Mouse (Mus musculus): ENCODE measurements around the gene Rprd2. TPM values are rescaled to one million over a fixed set of nuclear protein-coding genes. Genes with fewer than 3 reads are reported as not detected.
"Not testable (repeated sequence)": the region's sequence is repeated elsewhere in the genome, so short reads cannot be mapped to it uniquely, and the experiment has no call there.

Gene Rprd2
- polyA plus RNA-seq, 1 experiment from 2014 or later: 23.5 TPM

DNA sequence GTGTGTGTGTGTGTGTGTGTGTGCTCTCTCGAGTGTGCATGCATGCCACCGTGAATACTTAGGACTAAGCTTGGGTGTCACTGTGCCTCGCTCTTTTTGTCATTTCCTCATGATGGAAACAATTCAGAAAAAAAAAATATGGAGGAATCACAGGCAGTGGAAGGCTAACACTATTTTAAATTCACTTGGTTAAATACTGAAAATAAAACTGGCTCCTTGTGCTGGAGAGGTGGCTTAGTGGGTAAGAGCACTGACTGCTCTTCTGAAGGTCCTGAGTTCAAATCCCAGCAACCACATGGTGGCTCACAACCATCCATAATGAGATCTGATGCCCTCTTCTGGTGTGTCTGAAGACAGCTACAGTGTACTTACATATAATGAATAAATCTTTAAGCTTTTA is 39.6 kb upstream of the Rprd2 start:
- not testable (repeated sequence) for H3K4me2 ChIP-seq (ENCODE audit: low read length); H3K9ac ChIP-seq (replicated peaks; ENCODE audit: low read depth, low read length); H3K36me3 ChIP-seq (ENCODE audit: control insufficient read depth, insufficient read depth); H3K27me3 ChIP-seq (replicated peaks; ENCODE audit: control insufficient read depth, insufficient read depth, low read length); H3K4me3 ChIP-seq (replicated peaks; ENCODE audit: low read length); H3K9me3 ChIP-seq (ENCODE audit: control insufficient read depth, low read length); H3K27ac ChIP-seq (ENCODE audit: low read length); H3K4me1 ChIP-seq (replicated peaks; ENCODE audit: control insufficient read depth, insufficient read depth, low read length); ATAC-seq
- 83% methylated on average over 3 of the region's 3 CpGs for WGBS

DNA sequence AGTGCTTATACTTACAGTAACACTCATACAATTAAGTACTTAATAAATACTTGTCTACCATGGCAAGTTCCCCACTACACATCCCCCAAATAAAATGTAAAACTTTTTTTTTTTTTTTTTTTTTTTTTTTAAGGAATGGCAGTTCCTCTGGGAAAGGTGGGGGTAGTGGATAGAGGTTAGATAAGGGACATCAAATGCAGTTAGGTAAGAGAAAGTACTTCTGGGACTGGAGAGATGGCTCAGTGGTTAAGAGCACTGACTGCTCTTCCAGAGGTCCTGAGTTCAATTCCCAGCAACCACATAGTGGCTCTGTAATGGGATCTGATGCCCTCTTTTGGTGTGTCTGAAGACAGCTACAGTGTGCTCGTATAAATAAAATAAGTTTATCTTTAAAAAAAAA is 38.4 kb upstream of the Rprd2 start:
- not testable (repeated sequence) for H3K4me3 ChIP-seq (replicated peaks; ENCODE audit: low read length); ATAC-seq; H3K4me2 ChIP-seq (ENCODE audit: low read length); H3K9me3 ChIP-seq (ENCODE audit: control insufficient read depth, low read length); H3K9ac ChIP-seq (replicated peaks; ENCODE audit: low read depth, low read length); H3K27ac ChIP-seq (ENCODE audit: low read length); H3K4me1 ChIP-seq (replicated peaks; ENCODE audit: control insufficient read depth, insufficient read depth, low read length); H3K27me3 ChIP-seq (replicated peaks; ENCODE audit: control insufficient read depth, insufficient read depth, low read length)
- 96% methylated on average over 1 of the region's 1 CpGs for WGBS
- H3K36me3 ChIP-seq (ENCODE audit: control insufficient read depth, insufficient read depth): peaks cover 12% of the 10 kb centered on the region

DNA sequence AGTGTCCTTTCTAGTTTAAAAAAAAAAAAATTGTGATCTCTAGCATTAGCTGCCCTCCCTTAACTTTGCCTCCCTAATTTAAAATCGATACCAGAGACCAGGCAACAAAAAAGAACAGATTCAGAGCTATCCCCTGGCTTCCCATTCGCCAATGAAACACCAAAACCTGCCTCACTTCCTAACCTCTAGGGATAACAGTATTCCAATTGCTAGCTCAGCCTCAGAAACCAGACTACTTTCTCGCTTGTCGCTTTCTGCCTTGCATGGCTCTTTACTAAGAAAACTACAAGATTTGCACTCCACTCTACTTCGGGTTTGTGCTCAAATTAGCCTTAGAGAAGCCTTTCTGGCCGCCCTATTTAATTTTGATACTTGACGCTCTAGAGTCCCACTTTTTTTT is 37.5 kb upstream of the Rprd2 start:
- no peaks in the 10 kb centered on the region for H3K9me3 ChIP-seq (ENCODE audit: control insufficient read depth, low read length)
- no peaks in the 10 kb centered on the region for H3K27me3 ChIP-seq (replicated peaks; ENCODE audit: control insufficient read depth, insufficient read depth, low read length)
- H3K4me3 ChIP-seq (replicated peaks; ENCODE audit: low read length): peak overlapping the region; percentile 95
- 25% methylated on average over 7 of the region's 7 CpGs for WGBS
- H3K4me1 ChIP-seq (replicated peaks; ENCODE audit: control insufficient read depth, insufficient read depth, low read length): peaks cover 6% of the 10 kb centered on the region
- H3K9ac ChIP-seq (replicated peaks; ENCODE audit: low read depth, low read length): peak overlapping the region; percentile 80
- H3K27ac ChIP-seq (ENCODE audit: low read length): peak overlapping the region; percentile 65
- peak; percentile 13 for ATAC-seq
- peaks cover 15% of the 10 kb centered on the region for H3K36me3 ChIP-seq (ENCODE audit: control insufficient read depth, insufficient read depth)
- peak overlapping the region; percentile 70 for H3K4me2 ChIP-seq (ENCODE audit: low read length)

DNA sequence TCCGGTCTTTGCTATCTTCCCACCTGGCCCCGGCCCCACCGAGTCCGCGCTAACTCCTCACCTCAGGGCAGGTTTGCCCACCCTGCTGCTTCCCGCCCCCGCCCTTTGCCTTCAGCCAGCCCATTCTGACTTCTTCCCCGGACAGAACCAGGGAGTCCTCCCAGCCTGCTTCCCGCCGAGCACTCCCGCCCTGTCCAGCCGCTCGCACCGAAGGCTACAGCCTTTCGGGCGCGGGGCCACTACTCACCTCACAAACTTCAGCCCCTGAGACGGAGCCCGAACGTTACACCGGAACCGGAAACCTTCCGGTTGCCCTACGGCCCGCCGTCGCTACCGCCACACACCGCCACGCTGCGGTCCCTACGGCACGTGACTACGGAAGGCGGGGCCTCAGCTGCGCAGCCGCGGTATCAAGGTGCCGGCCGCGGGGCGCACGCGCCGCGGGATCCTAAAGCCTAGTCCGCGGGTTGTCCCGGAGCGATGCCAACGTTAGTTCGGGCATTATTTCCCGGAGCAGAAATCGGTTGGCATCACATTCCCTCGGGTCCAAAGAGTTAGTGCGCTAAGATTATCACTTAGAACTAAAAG is 36.9 kb upstream of the Rprd2 start, which contains the start of gene Prpf3:
Gene Prpf3 (minus strand): TSS at position 384 of the 588 bp plus-strand sequence.
- under 1% methylated on average over 55 of the region's 56 CpGs for WGBS
- Histone ChIP-seq H3K27me3 (replicated peaks; ENCODE audit: control insufficient read depth, insufficient read depth, low read length) (no peaks in the 10 kb centered on the region), H3K4me3 (replicated peaks; ENCODE audit: low read length) (peak within 1 kb of the TSS; percentile 95), H3K4me2 (ENCODE audit: low read length) (peak within 1 kb of the TSS; percentile 70), H3K9me3 (ENCODE audit: control insufficient read depth, low read length) (no peaks in the 10 kb centered on the region), H3K36me3 (ENCODE audit: control insufficient read depth, insufficient read depth) (peaks cover 19% of the 10 kb centered on the region), H3K9ac (replicated peaks; ENCODE audit: low read depth, low read length) (peak within 1 kb of the TSS; percentile 80), H3K4me1 (replicated peaks; ENCODE audit: control insufficient read depth, insufficient read depth, low read length) (peaks cover 6% of the 10 kb centered on the region), H3K27ac (ENCODE audit: low read length) (peak within 1 kb of the TSS; percentile 65)
- peak; percentile 100 for ATAC-seq

DNA sequence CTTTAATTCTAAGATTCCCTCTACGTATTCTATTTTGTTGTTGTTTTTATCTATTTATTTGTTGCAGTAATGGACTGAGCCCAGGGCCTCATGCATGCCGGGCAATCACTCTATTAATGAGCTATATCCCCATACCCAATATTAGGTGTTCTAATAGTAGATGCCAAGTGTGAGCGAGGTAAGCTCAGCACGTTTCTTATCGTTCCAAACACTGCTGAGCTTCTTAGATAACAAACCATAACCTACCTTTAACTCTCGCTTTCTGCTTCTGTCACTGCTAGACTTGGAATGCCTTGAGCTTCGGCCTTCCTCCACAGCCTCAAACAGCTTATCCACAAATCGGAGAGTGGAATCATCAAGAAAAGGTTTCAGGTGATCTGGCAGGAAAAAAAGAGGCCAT is 32.7 kb upstream of the Rprd2 start:
- peaks cover 6% of the 10 kb centered on the region for H3K4me1 ChIP-seq (replicated peaks; ENCODE audit: control insufficient read depth, insufficient read depth, low read length)
- no peak overlapping the region for H3K4me2 ChIP-seq (ENCODE audit: low read length)
- no peak overlapping the region for H3K4me3 ChIP-seq (replicated peaks; ENCODE audit: low read length)
- no peaks in the 10 kb centered on the region for H3K9me3 ChIP-seq (ENCODE audit: control insufficient read depth, low read length)
- peaks cover 45% of the 10 kb centered on the region for H3K36me3 ChIP-seq (ENCODE audit: control insufficient read depth, insufficient read depth)
- H3K27ac ChIP-seq (ENCODE audit: low read length): no peak overlapping the region
- no peaks in the 10 kb centered on the region for H3K27me3 ChIP-seq (replicated peaks; ENCODE audit: control insufficient read depth, insufficient read depth, low read length)
- no peak overlapping the region for H3K9ac ChIP-seq (replicated peaks; ENCODE audit: low read depth, low read length)
- 99% methylated on average over 8 of the region's 8 CpGs for WGBS
- ATAC-seq: no peak

DNA sequence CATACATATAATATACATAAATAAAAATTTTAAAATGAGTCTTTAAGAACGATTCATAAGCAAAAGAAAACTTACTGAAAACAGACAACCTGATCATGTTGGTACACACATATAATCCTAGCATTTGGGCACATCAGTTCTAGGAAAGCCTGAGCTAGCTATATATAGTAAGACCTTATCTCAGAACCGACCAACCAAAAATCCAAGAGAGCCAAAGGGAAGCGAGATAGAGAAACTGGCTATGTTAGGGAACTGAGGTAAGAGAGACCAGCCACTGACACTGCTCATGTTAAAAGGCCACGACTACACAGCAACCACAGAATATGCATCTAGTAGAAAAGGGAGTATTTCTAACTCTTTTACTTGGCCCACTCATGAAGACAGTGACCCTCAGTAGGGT is 31.9 kb upstream of the Rprd2 start:
- peaks cover 2% of the 10 kb centered on the region for H3K4me1 ChIP-seq (replicated peaks; ENCODE audit: control insufficient read depth, insufficient read depth, low read length)
- H3K36me3 ChIP-seq (ENCODE audit: control insufficient read depth, insufficient read depth): peaks cover 51% of the 10 kb centered on the region
- H3K4me2 ChIP-seq (ENCODE audit: low read length): no peak overlapping the region
- H3K4me3 ChIP-seq (replicated peaks; ENCODE audit: low read length): no peak overlapping the region
- H3K27ac ChIP-seq (ENCODE audit: low read length): no peak overlapping the region
- 92% methylated on average over 4 of the region's 4 CpGs for whole genome bisulfite sequencing
- no peaks in the 10 kb centered on the region for H3K9me3 ChIP-seq (ENCODE audit: control insufficient read depth, low read length)
- no peak for ATAC-seq
- no peak overlapping the region for H3K9ac ChIP-seq (replicated peaks; ENCODE audit: low read depth, low read length)
- H3K27me3 ChIP-seq (replicated peaks; ENCODE audit: control insufficient read depth, insufficient read depth, low read length): no peaks in the 10 kb centered on the region

DNA sequence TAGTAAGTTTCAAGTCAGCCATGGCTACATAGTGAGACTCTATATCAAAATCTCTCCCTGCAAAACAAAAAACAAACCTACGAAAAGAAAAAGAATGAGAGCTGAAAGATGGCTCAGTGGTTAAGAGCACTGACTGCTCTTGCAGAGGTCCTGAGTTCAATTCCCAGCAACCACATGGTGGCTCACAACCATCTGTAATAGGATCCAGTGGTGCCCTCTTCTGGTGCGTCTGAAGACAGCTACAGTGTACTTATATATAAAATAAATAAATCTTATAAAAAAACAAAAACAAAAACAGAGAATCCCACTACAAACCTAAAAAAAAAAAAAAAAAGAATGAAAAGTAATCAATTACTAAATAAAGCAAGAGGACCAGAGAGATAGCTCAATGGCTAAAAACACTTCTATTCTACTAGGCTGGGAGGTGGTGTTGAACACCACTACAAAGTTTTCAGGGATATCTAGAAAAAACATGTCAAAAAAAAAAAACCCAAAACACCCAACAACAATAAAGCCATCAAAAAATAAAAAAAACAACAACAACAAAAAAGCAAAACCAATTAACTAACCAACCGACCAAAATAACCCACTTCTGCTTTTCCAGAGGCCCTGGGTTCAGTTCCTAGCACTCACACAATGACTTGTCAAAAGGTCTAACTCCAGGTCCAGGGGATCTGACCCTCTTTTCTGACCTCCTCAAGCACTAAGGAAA is 24.0 kb upstream of the Rprd2 start:
- H3K9ac ChIP-seq (replicated peaks; ENCODE audit: low read depth, low read length): no peak overlapping the region
- H3K36me3 ChIP-seq (ENCODE audit: control insufficient read depth, insufficient read depth): peaks cover 52% of the 10 kb centered on the region
- 91% methylated on average over 3 of the region's 3 CpGs for WGBS
- H3K4me2 ChIP-seq (ENCODE audit: low read length): no peak overlapping the region
- H3K27ac ChIP-seq (ENCODE audit: low read length): no peak overlapping the region
- no peaks in the 10 kb centered on the region for H3K9me3 ChIP-seq (ENCODE audit: control insufficient read depth, low read length)
- no peaks in the 10 kb centered on the region for H3K4me1 ChIP-seq (replicated peaks; ENCODE audit: control insufficient read depth, insufficient read depth, low read length)
- no peak for ATAC-seq
- H3K27me3 ChIP-seq (replicated peaks; ENCODE audit: control insufficient read depth, insufficient read depth, low read length): no peaks in the 10 kb centered on the region
- H3K4me3 ChIP-seq (replicated peaks; ENCODE audit: low read length): no peak overlapping the region

DNA sequence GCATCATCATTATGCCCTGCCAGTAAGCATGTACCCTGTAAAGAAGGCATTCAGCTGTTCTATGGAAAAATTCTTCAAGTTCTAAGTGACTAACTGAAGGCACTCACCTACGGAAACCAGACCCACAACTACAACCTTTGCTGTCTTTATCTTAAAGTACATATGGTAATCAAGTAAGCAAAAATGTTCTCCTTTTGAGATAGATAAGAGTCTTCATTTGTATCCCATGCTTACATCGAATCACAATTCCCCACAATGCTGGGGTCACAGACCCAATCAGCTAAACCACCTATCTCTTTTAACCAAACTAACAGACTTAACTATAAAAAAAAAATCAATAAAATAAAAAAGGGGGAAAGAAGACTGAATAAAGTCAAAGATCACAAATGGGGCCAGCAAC is 20.6 kb upstream of the Rprd2 start:
- no peaks in the 10 kb centered on the region for H3K9me3 ChIP-seq (ENCODE audit: control insufficient read depth, low read length)
- no peak overlapping the region for H3K4me3 ChIP-seq (replicated peaks; ENCODE audit: low read length)
- peaks cover 38% of the 10 kb centered on the region for H3K36me3 ChIP-seq (ENCODE audit: control insufficient read depth, insufficient read depth)
- no peaks in the 10 kb centered on the region for H3K4me1 ChIP-seq (replicated peaks; ENCODE audit: control insufficient read depth, insufficient read depth, low read length)
- no peaks in the 10 kb centered on the region for H3K27me3 ChIP-seq (replicated peaks; ENCODE audit: control insufficient read depth, insufficient read depth, low read length)
- no peak overlapping the region for H3K4me2 ChIP-seq (ENCODE audit: low read length)
- H3K9ac ChIP-seq (replicated peaks; ENCODE audit: low read depth, low read length): no peak overlapping the region
- WGBS: 94% methylated on average over 2 of the region's 2 CpGs
- no peak overlapping the region for H3K27ac ChIP-seq (ENCODE audit: low read length)
- no peak for ATAC-seq

DNA sequence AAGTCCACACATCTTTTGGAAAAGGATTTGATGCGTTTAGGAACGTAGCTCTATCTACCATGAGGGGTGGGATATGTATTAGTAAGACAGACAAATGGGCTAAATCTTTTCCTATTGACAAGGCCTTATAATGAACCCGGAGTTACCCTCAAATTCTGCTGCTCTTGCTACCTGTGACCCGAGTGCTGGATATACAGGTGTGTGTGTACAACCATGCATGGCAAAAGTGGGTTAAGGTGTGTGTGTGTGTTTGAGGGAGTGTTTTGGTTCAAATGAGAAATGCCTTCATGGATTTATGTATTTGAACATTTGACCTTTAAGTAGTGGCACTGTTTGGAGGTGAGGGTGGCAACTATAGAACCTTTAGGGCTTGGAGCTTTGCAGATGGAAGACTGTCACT is 10.4 kb upstream of the Rprd2 start:
- no peak overlapping the region for H3K27ac ChIP-seq (ENCODE audit: low read length)
- H3K36me3 ChIP-seq (ENCODE audit: control insufficient read depth, insufficient read depth): peaks cover 27% of the 10 kb centered on the region
- H3K4me2 ChIP-seq (ENCODE audit: low read length): no peak overlapping the region
- H3K9ac ChIP-seq (replicated peaks; ENCODE audit: low read depth, low read length): no peak overlapping the region
- no peak overlapping the region for H3K4me3 ChIP-seq (replicated peaks; ENCODE audit: low read length)
- no peaks in the 10 kb centered on the region for H3K4me1 ChIP-seq (replicated peaks; ENCODE audit: control insufficient read depth, insufficient read depth, low read length)
- no peak for ATAC-seq
- H3K9me3 ChIP-seq (ENCODE audit: control insufficient read depth, low read length): no peaks in the 10 kb centered on the region
- H3K27me3 ChIP-seq (replicated peaks; ENCODE audit: control insufficient read depth, insufficient read depth, low read length): no peaks in the 10 kb centered on the region
- 97% methylated on average over 4 of the region's 4 CpGs for WGBS
